Mouse (Mus musculus): ENCODE results near the gene 1700042G07Rik. TPM values are rescaled to one million over a fixed set of nuclear protein-coding genes. Genes with fewer than 3 reads are reported as not detected.

The 1700042G07Rik gene
- not detected for total RNA-seq (2023)

DNA sequence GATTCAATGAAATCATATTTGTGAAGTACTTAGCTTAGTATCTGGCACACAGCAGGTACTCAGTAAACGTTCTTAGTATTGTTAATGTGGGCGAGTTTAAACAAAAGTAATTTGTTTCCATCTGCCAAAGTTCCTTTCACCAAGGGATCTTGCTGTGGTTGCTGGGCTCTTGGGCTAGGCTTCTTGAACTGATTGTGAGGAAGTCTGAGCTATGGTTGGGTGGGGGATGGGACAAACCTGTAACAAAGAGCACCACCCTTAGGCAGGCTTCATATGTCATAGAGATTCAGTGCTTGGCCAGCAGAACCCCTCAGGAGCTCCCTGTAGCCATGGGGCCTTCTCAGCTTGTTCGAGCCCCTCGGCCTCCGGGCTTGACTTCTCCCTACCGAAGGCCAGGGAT lies at the start of gene 1700042G07Rik, which contains the start of gene Gm49337:
Gene 1700042G07Rik, plus strand, starts transcription at position 301 of the 400 bp plus-strand sequence.
Gene Gm49337, plus strand, starts transcription at position 313 of the 400 bp plus-strand sequence.

DNA sequence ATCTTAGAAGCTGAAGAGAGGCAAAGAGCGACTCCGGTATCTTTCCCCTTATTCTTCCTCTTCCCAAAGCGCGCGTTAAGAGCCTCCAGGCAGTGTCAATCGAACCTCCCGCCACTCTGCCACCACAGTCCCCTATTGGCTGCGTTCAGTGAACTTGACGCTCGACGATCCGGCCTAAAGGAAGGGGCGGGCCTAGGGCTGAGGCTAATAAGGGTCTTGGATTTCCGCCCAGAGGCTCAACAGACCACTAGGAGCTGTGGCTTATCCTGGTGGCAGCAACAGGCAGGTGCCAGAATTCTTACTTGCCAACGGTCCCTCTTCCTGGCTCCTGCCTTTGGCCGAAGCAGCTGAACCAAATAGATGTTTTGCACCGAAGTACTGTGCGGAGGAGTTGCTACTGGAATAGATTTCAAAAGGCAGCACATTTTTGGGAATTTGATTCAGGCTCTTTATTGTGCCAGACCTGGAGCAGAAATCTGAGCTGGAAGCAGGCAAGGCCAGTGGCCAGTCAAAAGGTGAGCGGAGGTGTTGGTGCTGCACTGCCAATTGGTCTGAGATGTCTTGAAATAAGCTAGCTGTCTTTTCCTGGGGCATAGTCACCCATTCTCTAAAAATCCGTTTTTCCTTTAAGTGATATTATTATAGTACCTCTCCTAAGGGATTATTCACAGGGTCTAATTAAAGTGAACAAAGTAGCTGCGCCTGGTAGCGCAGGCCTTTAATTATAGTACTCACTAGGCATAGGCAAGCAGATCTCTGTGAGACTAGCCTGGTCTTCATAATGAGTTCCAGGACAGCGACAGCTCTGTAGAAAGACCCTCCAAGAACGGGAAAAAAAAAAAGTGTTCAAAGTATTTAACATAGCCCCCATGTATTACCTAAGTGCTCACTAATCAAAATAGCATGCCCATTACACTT lies 49.3 kb upstream of the 1700042G07Rik start, which contains the start of the genes Rad54l and Pomgnt1:
Gene Rad54l, minus strand, starts transcription at position 89 of the 918 bp plus-strand sequence.
Gene Pomgnt1, plus strand, starts transcription at position 239 of the 918 bp plus-strand sequence.

DNA sequence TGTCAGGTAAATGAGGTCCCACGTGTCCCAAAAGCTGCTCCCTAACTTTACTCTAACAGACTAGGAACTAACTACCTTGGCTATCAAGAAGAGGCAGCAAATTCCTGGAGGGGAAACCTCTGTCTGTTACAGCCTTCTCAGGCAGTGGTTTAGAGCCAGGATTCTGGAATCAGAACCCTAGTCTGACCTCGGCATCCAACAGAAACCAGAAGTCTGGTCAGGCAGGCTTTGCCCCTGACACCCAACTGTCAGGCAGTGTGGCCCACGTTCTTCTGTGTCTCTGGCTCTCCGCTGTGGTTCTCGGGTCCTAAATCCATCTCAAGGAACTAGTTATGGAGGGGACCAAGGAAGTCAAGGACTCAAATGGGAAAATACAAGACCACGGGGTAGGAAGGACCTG lies 21.9 kb upstream of the 1700042G07Rik start, which contains the start of gene Lurap1:
Gene Lurap1, minus strand, starts transcription at position 101 of the 400 bp plus-strand sequence.

DNA sequence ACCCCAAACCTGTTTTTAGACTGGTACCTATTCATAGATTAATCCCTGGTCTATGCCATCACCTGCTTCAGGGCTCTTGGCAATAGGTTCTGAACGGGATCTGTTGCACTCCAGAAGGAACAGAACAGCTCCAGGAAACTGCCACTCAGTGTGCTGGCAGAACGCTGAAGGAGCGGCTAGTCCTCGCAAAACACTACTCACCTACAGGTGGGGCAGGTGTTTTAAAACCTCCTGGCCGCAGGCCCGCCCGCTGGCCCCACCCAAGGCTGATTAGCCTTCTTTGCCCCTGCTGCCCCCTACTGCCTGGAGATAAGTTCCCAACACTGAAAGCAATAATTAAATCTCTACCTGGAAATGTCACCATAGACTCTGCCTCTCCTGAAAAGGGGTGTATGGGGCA lies 5.8 kb upstream of the 1700042G07Rik start, which contains the start of gene Tspan1:
Gene Tspan1, minus strand, starts transcription at position 198 of the 400 bp plus-strand sequence.

DNA sequence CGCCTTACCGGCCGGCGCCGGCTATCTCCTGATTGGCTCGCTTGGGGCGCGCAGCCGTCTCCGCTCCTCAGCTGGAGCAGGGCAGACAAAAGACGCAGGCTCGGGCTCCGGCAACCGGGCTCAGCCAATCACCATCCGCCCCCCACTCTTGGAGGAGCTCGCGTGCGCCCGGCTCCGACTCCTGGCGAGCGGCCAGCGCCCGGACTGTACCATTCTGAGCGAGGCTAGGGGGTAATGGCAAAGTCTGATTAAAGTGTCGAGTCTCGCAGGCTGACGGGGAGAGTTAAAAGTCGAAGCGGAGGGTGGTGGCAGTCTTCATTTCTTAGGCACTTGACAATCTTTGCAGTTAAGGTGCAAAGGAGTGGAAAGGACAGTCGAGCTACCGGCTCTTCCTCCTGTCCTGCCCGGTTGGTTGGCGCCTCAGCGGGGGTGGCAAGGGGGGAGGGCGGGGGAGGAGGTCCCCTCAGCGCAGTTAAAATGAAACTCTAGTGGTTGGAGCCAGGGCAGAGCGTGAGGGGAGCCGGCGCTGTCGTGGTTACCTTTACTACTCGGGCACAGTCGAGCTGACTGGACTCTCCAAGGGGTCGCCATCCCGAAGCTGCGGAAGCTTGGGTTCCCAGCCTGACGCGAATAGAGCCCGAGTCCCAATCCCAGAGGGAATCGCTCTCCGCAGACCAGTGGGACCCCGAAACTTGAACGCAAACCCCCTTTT lies 48.1 kb downstream of the 1700042G07Rik start, which contains the start of gene Pik3r3:
Gene Pik3r3, plus strand, starts transcription at position 479 of the 712 bp plus-strand sequence.

Other genes with a start within 250 kb of the 1700042G07Rik start
- gene Dmbx1, start 233.4 kb upstream of the 1700042G07Rik start, total RNA-seq (2023): not detected
- gene Faah, start 155.4 kb upstream of the 1700042G07Rik start, total RNA-seq (2023): 100 to 1,000 TPM; 134 to 137 TPM
- gene Nsun4, start 119.5 kb upstream of the 1700042G07Rik start, total RNA-seq (2023): 10 to 100 TPM; 39.9 to 42.2 TPM
- gene Uqcrh, start 98.3 kb upstream of the 1700042G07Rik start, total RNA-seq (2023): 100 to 1,000 TPM; 373 to 376 TPM
- 10 to 100 TPM; 28.2 to 33.2 TPM for gene Lrrc41, start 98.1 kb upstream of the 1700042G07Rik start, total RNA-seq (2023)
- gene Rad54l, start 49.7 kb upstream of the 1700042G07Rik start, total RNA-seq (2023): 1 to 10 TPM in 1 of 2 experiments, under 1 TPM in 1; 0.53 to 1.3 TPM
- 10 to 100 TPM; 29.3 to 33.7 TPM for gene Pomgnt1, start 49.5 kb upstream of the 1700042G07Rik start, total RNA-seq (2023)
- not detected for gene Lurap1, start 22.0 kb upstream of the 1700042G07Rik start, total RNA-seq (2023)
- not detected for gene Tspan1, start 5.8 kb upstream of the 1700042G07Rik start, total RNA-seq (2023)
- gene Gm49337, start within 50 bp of the 1700042G07Rik start, total RNA-seq (2023): not detected
- 1 to 10 TPM; 4.8 to 6.2 TPM for gene Pik3r3, start 48.2 kb downstream of the 1700042G07Rik start, total RNA-seq (2023)

All from T-cell, adult 66 days (primary cell).